Mouse (Mus musculus): ENCODE results near the gene Chga. TPM values are rescaled to one million over a fixed set of nuclear protein-coding genes. Genes with fewer than 3 reads are reported as not detected.

The Chga gene
- total RNA-seq (2014; rRNA removed) (148 and 168 TPM in 2 replicates), polyA plus RNA-seq (2015; fragmentation: Nextera tagmentation; extraction: Ambion mirVana) (257 and 272 TPM in 2 replicates)

GRCm38 (mm10) chr12:102554721-102555516, at the start of gene Chga:
TSS of gene Chga (plus strand) at chr12:102554969.
- peak; percentile 86 for ATAC-seq (ENCODE audit: low FRiP score)
- H3K9ac ChIP-seq (replicated peaks; ENCODE audit: low read length, poor library complexity, severe bottlenecking), result peak within 1 kb of the TSS; percentile 91
- 1% methylated on average over 47 of the region's 48 CpGs for WGBS
- no peaks in the 10 kb centered on the region for H3K27me3 ChIP-seq (ENCODE audit: insufficient read depth, low read length)
- peak within 1 kb of the TSS; percentile 87 for H3K4me2 ChIP-seq (ENCODE audit: low read depth, low read length, poor library complexity, severe bottlenecking)
- no peaks in the 10 kb centered on the region for H3K4me1 ChIP-seq (ENCODE audit: insufficient read depth, low read length)
- TF ChIP-seq CTCF (IDR thresholded peaks at IDR 0.05), result 0 out of 2 replicates have a peak, but pooled peaks have one; percentile 10
- H3K4me3 ChIP-seq (ENCODE audit: low read depth, low read length), result peak within 1 kb of the TSS; percentile 72
- H3K27ac ChIP-seq (ENCODE audit: low read depth, low read length), result peak within 1 kb of the TSS; percentile 76
- H3K9me3 ChIP-seq (ENCODE audit: low read length), result no peaks in the 10 kb centered on the region
- DNase-seq (ENCODE audit: low spot score), result peak; percentile 87
- peaks cover 12% of the 10 kb centered on the region; the same call in 1 of the 2 replicates for H3K36me3 ChIP-seq (ENCODE audit: insufficient read depth, low read length)

GRCm38 (mm10) chr12:102505131-102505713, 49.5 kb upstream of the Chga start:
- no peak overlapping the region for H3K9ac ChIP-seq (replicated peaks; ENCODE audit: low read length, poor library complexity, severe bottlenecking)
- ATAC-seq (ENCODE audit: low FRiP score) (no peak), DNase-seq (ENCODE audit: low spot score) (no peak)
- WGBS, result 75% methylated on average over 9 of the region's 9 CpGs
- H3K4me3 ChIP-seq (ENCODE audit: low read depth, low read length), result no peak overlapping the region
- no peaks in the 10 kb centered on the region for H3K36me3 ChIP-seq (ENCODE audit: insufficient read depth, low read length)
- no peak overlapping the region for H3K4me2 ChIP-seq (ENCODE audit: low read depth, low read length, poor library complexity, severe bottlenecking)
- H3K9me3 ChIP-seq (ENCODE audit: low read length), result no peaks in the 10 kb centered on the region
- TF ChIP-seq CTCF (IDR thresholded peaks at IDR 0.05), result no peak
- no peaks in the 10 kb centered on the region for H3K4me1 ChIP-seq (ENCODE audit: insufficient read depth, low read length)
- no peak overlapping the region for H3K27ac ChIP-seq (ENCODE audit: low read depth, low read length)
- H3K27me3 ChIP-seq (ENCODE audit: insufficient read depth, low read length), result no peaks in the 10 kb centered on the region

GRCm38 (mm10) chr12:102505949-102506348, 48.8 kb upstream of the Chga start:
- no peak overlapping the region for H3K27ac ChIP-seq (ENCODE audit: low read depth, low read length)
- H3K4me3 ChIP-seq (ENCODE audit: low read depth, low read length), result no peak overlapping the region
- no peak for ATAC-seq (ENCODE audit: low FRiP score)
- WGBS, result 89% methylated on average over 7 of the region's 7 CpGs
- H3K9me3 ChIP-seq (ENCODE audit: low read length), result no peaks in the 10 kb centered on the region
- TF ChIP-seq CTCF (IDR thresholded peaks at IDR 0.05), result no peak
- H3K9ac ChIP-seq (replicated peaks; ENCODE audit: low read length, poor library complexity, severe bottlenecking), result no peak overlapping the region
- H3K4me1 ChIP-seq (ENCODE audit: insufficient read depth, low read length), result no peaks in the 10 kb centered on the region
- no peak overlapping the region for H3K4me2 ChIP-seq (ENCODE audit: low read depth, low read length, poor library complexity, severe bottlenecking)
- DNase-seq (ENCODE audit: low spot score), result no peak
- H3K27me3 ChIP-seq (ENCODE audit: insufficient read depth, low read length), result no peaks in the 10 kb centered on the region
- H3K36me3 ChIP-seq (ENCODE audit: insufficient read depth, low read length), result no peaks in the 10 kb centered on the region

GRCm38 (mm10) chr12:102511363-102511762, 43.4 kb upstream of the Chga start:
- DNase-seq (ENCODE audit: low spot score) (peak; percentile 89), ATAC-seq (ENCODE audit: low FRiP score) (peak; percentile 54; the same call in 1 of the 2 replicates)
- Histone ChIP-seq H3K4me1 (ENCODE audit: insufficient read depth, low read length) (no peaks in the 10 kb centered on the region), H3K27me3 (ENCODE audit: insufficient read depth, low read length) (no peaks in the 10 kb centered on the region), H3K4me2 (ENCODE audit: low read depth, low read length, poor library complexity, severe bottlenecking) (no peak overlapping the region), H3K36me3 (ENCODE audit: insufficient read depth, low read length) (no peaks in the 10 kb centered on the region), H3K9me3 (ENCODE audit: low read length) (no peaks in the 10 kb centered on the region), H3K4me3 (ENCODE audit: low read depth, low read length) (no peak overlapping the region), H3K9ac (replicated peaks; ENCODE audit: low read length, poor library complexity, severe bottlenecking) (no peak overlapping the region), H3K27ac (ENCODE audit: low read depth, low read length) (no peak overlapping the region)
- WGBS, result 30% methylated on average over 3 of the region's 3 CpGs
- TF ChIP-seq CTCF (IDR thresholded peaks at IDR 0.05), result no peak

GRCm38 (mm10) chr12:102514151-102514550, 40.6 kb upstream of the Chga start:
- Histone ChIP-seq H3K4me1 (ENCODE audit: insufficient read depth, low read length) (no peaks in the 10 kb centered on the region), H3K9ac (replicated peaks; ENCODE audit: low read length, poor library complexity, severe bottlenecking) (no peak overlapping the region), H3K4me3 (ENCODE audit: low read depth, low read length) (no peak overlapping the region), H3K4me2 (ENCODE audit: low read depth, low read length, poor library complexity, severe bottlenecking) (no peak overlapping the region), H3K27ac (ENCODE audit: low read depth, low read length) (peak overlapping the region; percentile 32; the same call in 1 of the 2 replicates), H3K9me3 (ENCODE audit: low read length) (no peaks in the 10 kb centered on the region), H3K36me3 (ENCODE audit: insufficient read depth, low read length) (no peaks in the 10 kb centered on the region), H3K27me3 (ENCODE audit: insufficient read depth, low read length) (no peaks in the 10 kb centered on the region)
- 53% methylated on average over 6 of the region's 6 CpGs for WGBS
- peak; percentile 60; the same call in 1 of the 2 replicates for ATAC-seq (ENCODE audit: low FRiP score)
- peak; percentile 46 for DNase-seq (ENCODE audit: low spot score)
- TF ChIP-seq CTCF (IDR thresholded peaks at IDR 0.05), result no peak

- H3K4me1 ChIP-seq (ENCODE audit: insufficient read depth, low read length), result no peaks in the 10 kb centered on the region
- no peaks in the 10 kb centered on the region for H3K27me3 ChIP-seq (ENCODE audit: insufficient read depth, low read length)
- ATAC-seq (ENCODE audit: low FRiP score), result no peak
- H3K9me3 ChIP-seq (ENCODE audit: low read length), result no peaks in the 10 kb centered on the region
- H3K27ac ChIP-seq (ENCODE audit: low read depth, low read length), result no peak overlapping the region
- H3K4me2 ChIP-seq (ENCODE audit: low read depth, low read length, poor library complexity, severe bottlenecking), result no peak overlapping the region
- 70% methylated on average over 6 of the region's 6 CpGs for WGBS
- H3K9ac ChIP-seq (replicated peaks; ENCODE audit: low read length, poor library complexity, severe bottlenecking), result no peak overlapping the region
- TF ChIP-seq CTCF (IDR thresholded peaks at IDR 0.05), result no peak
- no peaks in the 10 kb centered on the region for H3K36me3 ChIP-seq (ENCODE audit: insufficient read depth, low read length)
- DNase-seq (ENCODE audit: low spot score), result no peak
- no peak overlapping the region for H3K4me3 ChIP-seq (ENCODE audit: low read depth, low read length)
Measured at GRCm38 (mm10) chr12:102514751-102515150, 40.0 kb upstream of the Chga start.
